Mouse (Mus musculus) CD4-positive helper T cell, adult 2 months (primary cell): ENCODE data around the gene Smco1.

Source experiments
- DNase-seq: peaks from one replicate; pipeline ENCODE4 v3.0.0-alpha.2; 2012; ENCODE audit warnings: low read depth, missing footprints, low spot score

Gene Smco1

GRCm38 (mm10) chr16:32311970-32312369 lies 40.7 kb downstream of the Smco1 start:
- no peak for DNase-seq

- DNase-seq, result no peak
Observed at GRCm38 (mm10) chr16:32312386-32312785, 41.1 kb downstream of the Smco1 start.

- DNase-seq, result no peak
Observed at GRCm38 (mm10) chr16:32312859-32313258, 41.6 kb downstream of the Smco1 start.

- no peak for DNase-seq
Observed at GRCm38 (mm10) chr16:32316601-32317000, 45.3 kb downstream of the Smco1 start.

- no peak for DNase-seq
Observed at GRCm38 (mm10) chr16:32323953-32324352, 52.7 kb downstream of the Smco1 start.
